Mouse (Mus musculus) embryo, embryonic 10.5 days (tissue): Measurements from ENCODE around the gene Padi2.

Experiments used
- DNase-seq: peaks from one replicate; pipeline ENCODE4 v3.0.0-alpha.2; 2015; ENCODE audit warnings: low spot score

Padi2 gene

DNA sequence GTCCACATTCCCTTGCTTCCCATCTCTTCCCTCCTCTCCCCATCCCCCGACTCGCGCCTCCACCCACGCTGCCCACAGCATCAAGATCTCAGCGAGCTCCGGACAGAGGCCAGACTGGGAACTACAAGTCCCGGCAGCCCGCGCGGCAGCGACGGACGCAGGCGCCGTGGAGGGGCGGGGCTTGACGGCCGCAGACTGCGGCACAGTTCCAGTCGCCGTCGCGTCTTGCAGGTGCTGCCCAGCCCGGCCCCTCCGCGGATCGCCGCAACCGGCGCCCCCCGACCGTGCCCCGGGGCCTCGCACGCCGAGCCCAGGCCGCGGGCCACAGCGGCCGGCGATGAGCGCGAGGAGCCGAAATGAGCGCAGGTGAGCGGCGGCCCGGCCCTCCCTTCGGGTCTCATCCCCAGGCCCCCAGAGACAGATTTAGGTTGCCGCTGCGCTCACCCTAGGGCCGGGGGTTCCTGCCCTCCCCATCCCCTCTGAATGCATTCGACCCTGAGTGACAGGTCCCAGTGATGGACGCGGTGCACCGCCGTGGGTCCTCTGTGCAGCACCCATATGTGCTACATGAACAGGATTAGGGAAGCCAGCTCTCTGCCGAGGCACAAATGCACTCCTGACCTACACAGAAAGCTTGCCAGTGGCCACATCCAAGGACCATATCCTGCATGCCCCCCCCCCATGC lies 80.7 kb downstream of the Padi2 start, which contains the start of gene Atp13a2:
Atp13a2 (plus strand) TSS at position 163 of the 685 bp plus-strand sequence.
- peak; percentile 91 for DNase-seq

- DNase-seq: no peak
Observed at GRCm38 (mm10) chr4:140987476-140987875, 81.3 kb downstream of the Padi2 start.

DNA sequence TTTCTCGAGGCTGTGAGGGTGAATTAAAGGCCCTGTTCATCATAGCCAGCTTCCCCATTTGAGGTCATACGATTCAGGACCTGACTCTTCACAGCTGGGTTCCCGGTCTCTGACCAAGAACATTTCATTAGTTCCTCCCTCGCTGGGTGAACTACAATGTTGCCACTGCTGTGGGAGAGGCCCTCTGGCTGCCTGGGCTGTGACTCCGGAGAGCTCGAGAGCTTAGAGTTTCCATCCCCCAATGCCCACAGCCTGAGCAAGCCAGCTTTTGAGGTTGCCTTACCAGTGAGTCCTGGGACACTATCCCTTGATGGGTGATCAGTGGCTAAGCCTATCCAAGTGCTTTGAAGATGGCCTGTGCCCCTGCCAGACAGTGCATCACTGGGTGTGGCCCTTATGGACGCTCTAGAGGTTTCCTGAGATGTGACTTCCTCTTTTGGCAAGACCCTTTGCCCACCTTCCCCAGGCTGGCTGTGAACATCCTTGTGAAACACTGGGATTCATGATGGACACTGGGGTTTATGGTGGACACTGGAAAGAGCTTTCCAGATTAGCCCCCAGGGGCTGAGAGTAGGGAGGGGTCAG lies 82.7 kb downstream of the Padi2 start:
- DNase-seq: no peak

DNA sequence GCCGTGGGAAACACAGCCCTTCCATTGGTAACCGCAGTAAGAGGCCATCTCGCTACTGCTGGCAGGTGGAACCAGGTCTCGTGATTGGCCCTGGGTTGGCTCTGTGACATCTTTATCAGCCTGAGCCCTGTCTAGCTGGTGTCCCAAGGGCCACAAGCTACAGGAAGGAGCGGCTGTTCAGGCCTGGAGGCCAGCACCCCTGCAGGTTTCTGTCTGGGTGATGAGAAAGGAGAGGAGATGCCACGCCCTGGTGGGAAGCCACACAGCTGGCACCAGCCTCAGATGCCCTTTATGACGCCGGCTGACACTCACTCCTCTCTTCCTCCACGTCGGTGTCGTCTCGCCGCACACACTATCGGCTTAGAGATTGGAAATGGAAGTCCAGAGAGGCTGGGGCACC lies 83.3 kb downstream of the Padi2 start:
- no peak for DNase-seq

DNA sequence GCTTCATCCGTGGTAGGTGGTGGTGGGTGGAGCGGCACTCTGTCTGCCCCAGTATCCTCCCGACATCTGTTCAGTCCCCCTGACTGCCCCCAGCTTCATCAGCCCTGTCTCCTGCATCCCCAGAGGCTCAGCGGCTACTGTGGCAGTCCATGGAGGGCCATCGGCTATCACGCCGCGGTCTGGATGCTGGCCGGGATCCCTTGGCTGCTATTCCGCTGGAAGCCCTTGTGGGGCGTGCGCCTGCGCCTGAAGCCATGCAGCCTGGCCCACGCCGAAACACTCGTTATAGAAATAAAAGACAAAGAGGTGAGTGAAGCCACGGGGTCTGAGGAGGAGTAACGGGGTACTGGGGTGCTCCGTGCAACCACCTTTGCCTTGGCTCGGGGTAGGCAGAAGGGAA lies 86.1 kb downstream of the Padi2 start:
- DNase-seq: no peak

GRCm38 (mm10) chr4:140993846-140994245 lies 87.7 kb downstream of the Padi2 start:
- no peak for DNase-seq

DNA sequence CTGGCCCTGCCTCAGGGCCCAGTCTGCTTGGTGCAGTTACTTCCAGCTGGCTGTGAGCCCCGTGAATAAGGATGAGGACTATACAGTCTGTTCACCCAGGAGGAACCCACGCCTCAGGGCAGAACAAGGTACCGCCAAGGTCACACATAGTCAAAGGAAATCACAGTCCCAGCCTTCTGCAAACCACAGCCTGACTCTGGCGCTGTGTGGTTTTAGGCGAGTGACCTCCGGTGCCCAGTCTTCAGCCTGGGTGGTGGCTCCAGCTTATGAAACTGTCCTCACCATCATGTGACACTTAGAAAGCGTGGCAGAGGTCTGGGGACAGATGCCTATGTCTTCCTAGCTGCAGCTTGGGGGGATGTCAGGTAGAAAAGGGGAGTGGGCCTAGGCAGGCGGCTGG lies 89.7 kb downstream of the Padi2 start:
- DNase-seq: no peak

DNA sequence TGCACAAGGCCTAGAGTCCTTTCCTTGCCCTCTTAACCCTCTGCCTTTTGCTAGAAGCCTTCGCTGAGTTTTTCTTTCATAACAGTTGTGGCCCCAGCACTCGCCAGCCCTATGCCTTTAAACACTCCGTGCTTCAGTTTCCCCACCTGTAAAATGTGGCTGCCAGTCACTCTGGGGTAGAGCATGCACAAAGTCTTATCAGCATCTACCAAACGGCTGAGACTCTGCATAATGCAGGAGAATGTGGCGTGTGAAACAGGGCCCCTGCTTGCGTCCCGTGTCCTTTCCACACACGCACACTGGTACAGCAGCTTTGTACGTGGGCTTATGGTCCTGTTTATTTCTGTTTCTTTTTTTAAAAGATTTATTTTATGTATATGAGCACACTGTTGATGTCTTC lies 90.7 kb downstream of the Padi2 start:
- no peak for DNase-seq
